Mouse (Mus musculus): ENCODE data around the gene Prima1.

DNA sequence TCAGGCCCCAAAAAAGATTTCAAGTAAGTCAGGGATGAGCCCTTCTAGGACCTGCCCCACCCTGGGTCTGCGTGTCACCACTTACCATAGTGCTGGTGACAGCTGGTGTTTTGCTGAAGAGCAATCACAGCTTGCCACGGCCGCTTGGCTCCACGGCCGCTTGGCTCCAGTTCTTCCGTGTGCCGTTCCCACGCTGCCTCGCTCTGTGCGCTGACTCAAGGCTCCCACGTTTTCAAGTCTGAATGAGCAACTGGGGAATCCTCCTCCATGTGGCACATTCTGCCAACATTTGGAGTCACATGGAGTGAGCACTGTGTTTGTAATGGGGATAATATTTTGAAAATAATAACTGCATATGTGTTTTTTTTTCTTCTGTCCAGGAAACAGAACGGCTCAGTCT is 52.2 kb downstream of the Prima1 start:
- TF ChIP-seq GATA1 (IDR thresholded peaks at IDR 0.05; ENCODE audit: borderline replicate concordance, low read length) (no peak), FLI1 (IDR thresholded peaks at IDR 0.05; ENCODE audit: low read length) (no peak)
